Mouse (Mus musculus) embryonic facial prominence, embryonic 14.5 days (tissue): ENCODE results near the gene Hibch. TPM values are rescaled to one million over a fixed set of nuclear protein-coding genes. Genes with fewer than 3 reads are reported as not detected.

Source experiments
- ATAC-seq: fragments of 200-750 bp; cut with Nextera tagmentation; 2 replicates; pipeline ENCODE4 v1.8.0; 2017; ENCODE audit warnings: low read depth, moderate number of reproducible peaks, moderate TSS enrichment
- DNase-seq: peaks from one replicate; pipeline ENCODE4 v3.0.0-alpha.2; 2015; ENCODE audit warnings: low spot score
- H3K27ac ChIP-seq: fragments of 300-500 bp; sonication (generic); replicated peaks from 2 replicates; pipeline ENCODE4 v1.5.1; 2014; ENCODE audit warnings: low read depth, mild to moderate bottlenecking, low read length, moderate library complexity
- H3K27me3 ChIP-seq: fragments of 300-500 bp; sonication (generic); replicated peaks from 2 replicates; pipeline ENCODE4 v1.6.1; 2014; ENCODE audit warnings: low read length; ENCODE audit not compliant: control insufficient read depth, insufficient read depth
- H3K36me3 ChIP-seq: fragments of 300-500 bp; sonication (generic); 2 replicates; pipeline ENCODE4 v1.6.1; 2014; ENCODE audit warnings: low read length, mixed read lengths; ENCODE audit not compliant: control insufficient read depth, insufficient read depth
- H3K4me1 ChIP-seq: fragments of 300-500 bp; sonication (generic); 2 replicates; pipeline ENCODE4 v1.6.1; 2014; ENCODE audit warnings: antibody characterized with exemption, low read length; ENCODE audit not compliant: control insufficient read depth, insufficient read depth
- H3K4me2 ChIP-seq: fragments of 300-500 bp; sonication (generic); 2 replicates; pipeline ENCODE4 v1.6.1; 2014; ENCODE audit warnings: low read depth, mild to moderate bottlenecking, low read length, moderate library complexity, mixed read lengths
- H3K4me3 ChIP-seq: fragments of 300-500 bp; sonication (generic); 2 replicates; pipeline ENCODE4 v1.5.1; 2014; ENCODE audit warnings: low read depth, mild to moderate bottlenecking, low read length
- H3K9ac ChIP-seq: fragments of 300-500 bp; sonication (generic); 2 replicates; pipeline ENCODE4 v1.6.1; 2014; ENCODE audit warnings: low read depth, mild to moderate bottlenecking, low read length, moderate library complexity, mixed read lengths
- H3K9me3 ChIP-seq: fragments of 300-500 bp; sonication (generic); 2 replicates; pipeline ENCODE4 v1.6.1; 2016; ENCODE audit warnings: low read length; ENCODE audit not compliant: control insufficient read depth
- WGBS: fragments of 180-500 bp; shearing (Covaris S2); extraction: QIAGEN DNeasy Blood & Tissue Kit; methylation state at CpG from one replicate; pipeline ENCODE4 v1.1.7; 2014; 5-methylcytosine and 5-hydroxymethylcytosine counted together
- polyA plus RNA-seq: library from polyadenylated mRNA; unstranded; fragments of >200 nt; fragmentation: Nextera tagmentation; extraction: Ambion mirVana; gene quantifications from 2 replicates; pipeline ENCODE4 v1.2.1, GENCODE M21; 2014

Gene Hibch
- polyA plus RNA-seq, 1 experiment from 2014 or later, result 25.0 TPM

DNA sequence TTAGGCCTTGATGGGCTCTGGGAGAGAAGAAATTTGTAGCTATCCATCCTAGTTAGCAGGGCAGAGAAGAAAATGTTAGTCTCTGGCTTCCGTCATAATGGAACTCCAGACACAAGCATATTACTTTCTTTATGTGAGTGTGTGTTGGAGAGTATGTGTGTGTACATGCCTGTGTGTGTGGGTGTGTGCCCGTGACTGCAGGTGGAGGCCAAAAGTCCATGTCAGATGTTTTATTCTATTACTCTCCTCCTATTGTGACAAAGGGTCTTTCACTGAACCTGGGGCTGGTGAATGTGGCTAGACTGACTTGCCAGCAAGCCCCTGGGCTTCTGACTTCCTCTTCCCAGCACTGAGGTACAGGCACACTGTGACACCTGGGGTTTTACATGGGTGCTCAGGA, 109.7 kb downstream of the Hibch start:
- Histone ChIP-seq H3K9ac (no peak overlapping the region), H3K27me3 (no peaks in the 10 kb centered on the region), H3K4me1 (peaks cover 7% of the 10 kb centered on the region; the same call in 1 of the 2 replicates), H3K9me3 (no peaks in the 10 kb centered on the region), H3K4me3 (no peak overlapping the region), H3K4me2 (no peak overlapping the region), H3K36me3 (no peaks in the 10 kb centered on the region), H3K27ac (no peak overlapping the region)
- DNase-seq (no peak), ATAC-seq (no peak)
- WGBS, result 82% methylated on average over 2 of the region's 2 CpGs

DNA sequence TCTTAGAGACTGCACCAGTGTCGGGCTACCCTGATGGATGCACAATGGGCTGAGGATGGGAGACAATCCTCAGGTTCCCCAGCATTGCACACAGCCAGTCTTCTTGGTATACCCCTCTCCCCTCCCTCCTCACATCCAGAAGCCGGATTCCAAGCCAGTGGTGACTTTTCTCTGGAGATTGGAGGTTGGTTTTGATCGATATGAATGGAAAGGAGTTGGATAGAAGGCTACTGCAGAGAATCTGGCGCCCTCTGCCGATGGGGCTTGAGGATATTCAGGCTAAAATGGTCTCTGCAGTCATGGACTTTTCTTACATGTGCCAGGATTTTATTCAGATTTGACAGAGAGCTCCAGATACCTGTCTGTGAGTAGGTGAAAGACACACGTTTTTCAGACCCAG, 110.4 kb downstream of the Hibch start:
- ATAC-seq (no peak), DNase-seq (peak; percentile 28)
- Histone ChIP-seq H3K4me3 (no peak overlapping the region), H3K36me3 (no peaks in the 10 kb centered on the region), H3K4me1 (peaks cover 7% of the 10 kb centered on the region; the same call in 1 of the 2 replicates), H3K27ac (no peak overlapping the region), H3K9ac (no peak overlapping the region), H3K27me3 (no peaks in the 10 kb centered on the region), H3K4me2 (no peak overlapping the region), H3K9me3 (no peaks in the 10 kb centered on the region)
- 36% methylated on average over 6 of the region's 6 CpGs for WGBS

DNA sequence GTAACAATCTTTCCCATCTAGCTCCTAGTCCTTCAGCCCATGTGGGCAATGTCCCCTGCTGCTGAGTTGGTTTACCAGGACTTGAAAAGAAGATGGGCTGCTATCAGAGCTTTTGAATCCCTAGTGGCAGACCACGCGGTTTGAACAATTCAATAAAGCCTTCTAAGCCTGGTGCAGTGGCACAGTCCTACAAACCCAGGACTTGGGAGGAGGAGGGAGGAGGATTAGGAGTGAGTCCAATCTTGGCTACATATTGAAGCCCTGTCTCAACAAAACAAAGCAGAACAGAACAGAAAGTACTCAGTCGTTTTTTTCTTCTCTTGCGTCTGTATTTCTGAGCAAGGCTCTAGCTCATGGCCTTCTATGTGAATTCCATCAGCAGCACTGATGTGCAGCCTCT, 112.0 kb downstream of the Hibch start:
- DNase-seq, result no peak

DNA sequence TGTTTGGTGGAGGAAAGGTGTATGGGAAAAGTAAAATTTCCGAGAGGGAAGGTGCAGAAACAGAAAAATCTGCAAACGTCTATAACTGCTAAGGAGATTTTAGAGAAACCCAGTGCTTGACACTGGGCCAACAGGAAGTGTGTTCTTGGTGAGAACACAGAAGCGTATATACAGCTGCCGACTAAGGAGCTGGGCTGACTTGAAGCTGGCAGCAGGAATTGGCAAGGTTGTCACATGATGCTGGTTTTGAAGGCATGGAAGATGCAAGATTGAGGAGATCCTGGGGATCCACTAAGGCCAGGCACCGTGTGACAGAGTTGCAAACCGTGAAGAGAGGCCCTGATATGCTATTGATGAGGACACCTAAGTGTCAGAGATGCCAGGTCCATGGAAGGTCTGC, 115.5 kb downstream of the Hibch start:
- Histone ChIP-seq H3K4me1 (no peaks in the 10 kb centered on the region), H3K4me3 (no peak overlapping the region), H3K27ac (no peak overlapping the region), H3K9ac (no peak overlapping the region), H3K4me2 (no peak overlapping the region), H3K9me3 (no peaks in the 10 kb centered on the region), H3K36me3 (no peaks in the 10 kb centered on the region), H3K27me3 (no peaks in the 10 kb centered on the region)
- WGBS, result 61% methylated on average over 6 of the region's 6 CpGs
- DNase-seq (no peak), ATAC-seq (no peak)

More for the DNA sequence above, 112.0 kb downstream of the Hibch start:
- 70% methylated on average over 4 of the region's 4 CpGs for WGBS
- H3K4me2 ChIP-seq, result no peak overlapping the region
- H3K36me3 ChIP-seq, result no peaks in the 10 kb centered on the region
- no peak for ATAC-seq
- no peak overlapping the region for H3K27ac ChIP-seq
- no peaks in the 10 kb centered on the region for H3K9me3 ChIP-seq
- H3K4me1 ChIP-seq, result peaks cover 7% of the 10 kb centered on the region; the same call in 1 of the 2 replicates
- no peak overlapping the region for H3K4me3 ChIP-seq
- H3K27me3 ChIP-seq, result no peaks in the 10 kb centered on the region
- H3K9ac ChIP-seq, result no peak overlapping the region

DNA sequence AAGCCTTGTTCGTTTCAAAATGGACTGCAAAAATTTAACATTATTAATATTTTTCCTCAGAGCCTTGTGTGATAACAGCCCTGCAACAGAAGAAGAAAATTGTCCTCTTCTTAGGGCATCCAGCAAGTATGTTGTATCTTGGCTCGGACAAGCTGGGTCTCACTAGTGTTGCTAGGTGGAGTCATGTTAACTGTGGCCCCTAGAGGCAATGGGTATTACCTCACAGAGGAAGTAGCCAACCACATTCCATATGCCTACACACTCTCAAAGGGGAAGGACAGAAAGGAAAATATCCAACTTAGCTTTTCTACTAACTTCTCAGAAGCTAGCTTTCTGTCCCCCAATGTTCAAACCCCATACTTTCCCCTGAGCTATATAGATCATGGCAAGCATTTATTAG, 118.4 kb downstream of the Hibch start:
- H3K4me2 ChIP-seq, result no peak overlapping the region

DNA sequence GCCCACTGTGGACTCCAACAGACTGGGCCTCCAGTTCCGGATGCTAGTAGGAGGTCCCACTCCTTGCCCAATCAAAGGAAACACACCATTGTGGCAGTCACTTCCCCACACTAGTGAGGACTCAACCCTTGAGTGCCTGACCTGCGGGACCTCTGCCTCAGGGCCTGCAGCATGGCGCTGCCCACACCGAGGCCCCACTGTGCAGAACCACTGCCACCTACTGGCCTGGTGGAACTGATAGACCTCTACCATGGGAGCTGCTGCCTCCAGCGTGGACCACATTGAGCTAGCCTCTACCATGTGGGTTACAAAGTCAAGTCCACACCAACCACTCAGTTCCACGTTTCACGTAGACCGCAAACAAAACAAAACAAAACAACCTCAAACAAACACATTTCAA, 119.9 kb downstream of the Hibch start:
- H3K4me2 ChIP-seq, result no peak overlapping the region
- no peak overlapping the region for H3K27ac ChIP-seq
- ATAC-seq, result no peak
- 77% methylated on average over 8 of the region's 8 CpGs for WGBS
- no peak for DNase-seq
- H3K4me3 ChIP-seq, result no peak overlapping the region
- H3K36me3 ChIP-seq, result no peaks in the 10 kb centered on the region
- H3K9ac ChIP-seq, result no peak overlapping the region
- H3K9me3 ChIP-seq, result no peaks in the 10 kb centered on the region
- H3K4me1 ChIP-seq, result no peaks in the 10 kb centered on the region
- H3K27me3 ChIP-seq, result no peaks in the 10 kb centered on the region

More for the DNA sequence above, 118.4 kb downstream of the Hibch start:
- H3K9me3 ChIP-seq, result no peaks in the 10 kb centered on the region
- H3K27me3 ChIP-seq, result no peaks in the 10 kb centered on the region
- H3K36me3 ChIP-seq, result no peaks in the 10 kb centered on the region
- no peak overlapping the region for H3K27ac ChIP-seq
- H3K4me3 ChIP-seq, result no peak overlapping the region
- ATAC-seq, result no peak
- H3K9ac ChIP-seq, result no peak overlapping the region
- no peak for DNase-seq
- WGBS, result 61% methylated on average over 2 of the region's 2 CpGs
- no peaks in the 10 kb centered on the region for H3K4me1 ChIP-seq

Other genes with a start within 250 kb of the Hibch start
- gene Nemp2, start 214.2 kb upstream of the Hibch start, polyA plus RNA-seq, result 8.4 and 11.6 TPM in 2 replicates
- gene Mfsd6, start 117.5 kb upstream of the Hibch start, polyA plus RNA-seq, result 3.2 and 3.5 TPM in 2 replicates
- gene Inpp1, start 27.2 kb upstream of the Hibch start, polyA plus RNA-seq, result 15.3 and 16.3 TPM in 2 replicates
- 4.1 and 4.6 TPM in 2 replicates for gene 1700019D03Rik, start 175.2 kb downstream of the Hibch start, polyA plus RNA-seq
- gene Mstn, start 216.7 kb downstream of the Hibch start, polyA plus RNA-seq, result 20.2 and 20.5 TPM in 2 replicates